Mouse (Mus musculus) embryonic fibroblast, embryonic 13.5 days (primary cell): ENCODE results near the gene Tns4. TPM values are rescaled to one million over a fixed set of nuclear protein-coding genes. Genes with fewer than 3 reads are reported as not detected.
A peak's percentile ranks its signal among the peaks of the same experiment; 100 is the strongest.

Experiments used
- H3K27ac ChIP-seq: 2 replicates; pipeline ENCODE4 v1.5.1; 2012; ENCODE audit warnings: low read length, control low read depth, inconsistent platforms; ENCODE audit not compliant: insufficient read depth
- H3K4me1 ChIP-seq: 2 replicates; pipeline ENCODE4 v1.6.1; 2011; ENCODE audit warnings: low read length; ENCODE audit not compliant: control insufficient read depth, insufficient read depth
- H3K4me3 ChIP-seq: 2 replicates; pipeline ENCODE4 v1.5.1; 2011; ENCODE audit warnings: mild to moderate bottlenecking, control low read depth, low read length; ENCODE audit not compliant: insufficient read depth
- CTCF ChIP-seq: IDR thresholded peaks from 2 replicates; pipeline ENCODE4 v1.5.1; 2011; ENCODE audit warnings: mild to moderate bottlenecking, control low read depth, low read length, moderate library complexity, borderline replicate concordance; ENCODE audit not compliant: insufficient read depth
- POLR2A ChIP-seq: IDR thresholded peaks from 2 replicates; pipeline ENCODE4 v1.6.1; 2011; ENCODE audit warnings: low read depth, mild to moderate bottlenecking, control low read depth, low read length, moderate library complexity
- polyA plus RNA-seq: library from polyadenylated mRNA; stranded (reverse); fragments of >200 nt; gene quantifications from 2 replicates; pipeline ENCODE4 v1.2.4, GENCODE M21; 2011; ENCODE audit warnings: low read depth; ENCODE audit not compliant: missing spikeins, insufficient read length

The Tns4 gene
- polyA plus RNA-seq, 1 experiment, result not detected

DNA sequence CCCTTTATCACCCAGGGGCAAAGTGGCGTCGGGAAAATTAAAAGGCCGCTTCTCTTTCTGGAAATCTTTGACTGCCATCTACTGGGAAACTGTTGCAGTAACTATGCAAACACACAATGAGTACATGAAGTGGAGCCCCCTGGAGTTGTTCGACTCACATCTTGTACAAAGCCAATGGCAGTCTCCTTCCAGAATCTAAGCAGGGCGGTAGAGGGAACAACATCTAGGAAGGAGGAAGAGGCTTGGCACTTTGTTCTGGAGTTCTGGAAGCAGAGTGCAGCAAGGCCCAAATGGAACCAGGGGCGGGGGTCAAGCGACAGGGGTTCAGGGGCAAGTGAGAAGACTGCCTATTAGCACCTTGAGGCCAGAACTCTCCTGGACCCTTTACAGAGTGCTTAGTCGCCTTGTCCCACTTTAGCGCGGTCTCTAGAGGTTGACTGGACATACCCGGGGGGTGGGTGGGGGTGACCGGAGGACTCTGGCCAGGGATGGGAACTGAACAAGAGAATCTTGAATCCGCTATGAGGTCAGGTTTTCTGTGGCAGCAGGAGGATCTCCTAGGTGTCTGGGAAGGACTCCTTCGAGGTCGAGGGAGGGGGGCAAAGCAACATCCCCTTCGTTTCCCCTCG is 48.6 kb downstream of the Tns4 start:
- TF ChIP-seq CTCF, result no peak
- 0 out of 2 replicates have a peak, but pooled peaks have one; percentile 19 for TF ChIP-seq POLR2A
- Histone ChIP-seq H3K4me1 (no peaks in the 10 kb centered on the region), H3K4me3 (peak overlapping the region; percentile 30), H3K27ac (peak overlapping the region; percentile 4; the same call in 1 of the 2 replicates)

DNA sequence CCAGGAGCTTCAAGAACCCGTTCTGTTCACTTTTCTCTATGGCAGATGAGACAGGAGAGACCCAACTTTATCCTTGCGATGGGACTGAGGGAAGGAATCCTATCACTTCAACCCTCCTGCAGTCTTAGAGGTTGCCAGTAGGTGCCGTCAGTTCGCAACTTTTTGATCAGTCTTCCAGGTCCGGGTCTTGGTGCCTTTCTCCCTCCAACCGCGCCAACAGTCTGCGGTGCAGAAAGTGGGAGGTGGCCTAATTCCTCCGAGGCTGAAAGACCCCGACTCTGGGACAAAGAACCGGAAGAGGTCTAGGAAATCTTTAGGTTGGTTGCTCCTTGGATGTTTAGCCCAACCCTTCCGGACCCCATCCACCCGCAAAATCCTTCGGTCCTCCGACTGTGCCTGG is 49.3 kb downstream of the Tns4 start:
- Histone ChIP-seq H3K4me3 (peak overlapping the region; percentile 5; the same call in 1 of the 2 replicates), H3K27ac (no peak overlapping the region), H3K4me1 (no peaks in the 10 kb centered on the region)
- TF ChIP-seq POLR2A (no peak), CTCF (peak; percentile 62)

DNA sequence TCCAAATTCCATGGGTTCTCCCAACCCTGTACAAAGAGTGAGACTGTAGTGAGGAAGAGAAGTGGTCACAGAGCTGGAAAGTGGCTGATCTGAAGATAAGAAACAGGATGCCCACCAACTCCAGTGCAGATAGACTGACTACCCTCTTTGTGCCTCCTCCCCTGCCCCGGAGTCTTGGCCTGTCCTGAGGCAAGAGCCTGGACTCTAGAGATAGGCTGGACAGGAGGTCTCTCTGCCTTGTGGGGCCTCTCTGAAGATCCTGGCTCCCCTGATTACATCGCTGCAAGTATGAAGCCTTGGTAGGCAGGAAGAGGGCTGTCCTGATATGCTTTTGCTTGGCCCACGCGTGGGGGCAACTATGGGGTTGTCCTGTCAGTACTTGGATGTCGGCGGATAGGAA is 52.9 kb downstream of the Tns4 start:
- no peak for TF ChIP-seq CTCF
- TF ChIP-seq POLR2A, result no peak
- no peak overlapping the region for H3K27ac ChIP-seq
- H3K4me3 ChIP-seq, result no peak overlapping the region
- no peaks in the 10 kb centered on the region for H3K4me1 ChIP-seq

DNA sequence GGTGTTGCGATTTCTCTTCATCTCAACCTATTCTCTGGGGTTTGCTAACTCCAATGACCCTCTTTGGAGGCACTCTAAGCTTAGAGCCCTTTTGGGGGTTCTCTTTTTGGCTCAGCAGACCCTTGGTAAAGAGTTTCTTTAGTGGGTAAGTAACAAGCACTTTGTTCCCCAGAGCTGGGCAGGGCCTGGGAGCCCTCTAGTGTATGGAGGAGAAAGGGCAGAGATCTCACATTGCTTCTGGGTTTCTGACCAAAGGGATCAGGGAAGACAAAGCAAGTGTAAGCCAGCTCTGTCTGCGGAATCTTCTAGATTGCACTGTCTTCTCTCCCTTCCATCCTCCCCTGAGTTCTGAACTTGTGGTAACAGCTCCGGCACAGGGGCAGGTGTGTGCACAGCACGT is 53.8 kb downstream of the Tns4 start:
- TF ChIP-seq POLR2A (no peak), CTCF (0 out of 2 replicates have a peak, but pooled peaks have one; percentile 0)

DNA sequence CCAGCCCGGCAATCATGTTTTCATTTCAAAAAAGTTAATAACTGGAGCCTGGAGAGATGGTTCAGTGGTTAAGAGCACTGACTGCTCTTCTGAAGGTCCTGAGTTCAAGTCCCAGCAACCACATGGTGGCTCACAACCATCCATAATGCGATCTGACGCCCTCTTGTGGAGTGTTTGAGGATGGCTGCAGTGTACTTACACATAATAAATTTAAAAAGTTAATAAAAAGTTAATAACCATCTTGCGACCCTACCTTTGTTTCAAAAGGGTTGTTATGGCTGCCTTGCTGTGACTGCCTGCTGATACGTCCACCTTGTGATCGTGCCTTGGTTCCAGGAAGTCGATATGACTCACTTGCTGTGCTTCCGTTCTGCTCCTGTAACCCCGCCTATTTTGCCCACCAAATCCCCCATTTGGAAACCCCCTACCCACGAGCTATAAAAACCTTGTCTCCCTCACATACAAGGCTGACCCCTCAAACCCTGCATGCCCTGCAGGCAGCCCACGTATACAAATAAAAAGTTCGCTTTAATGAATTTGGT is 62.1 kb downstream of the Tns4 start:
- H3K4me1 ChIP-seq, result peaks cover 7% of the 10 kb centered on the region
- no peak overlapping the region for H3K4me3 ChIP-seq
- no peak for TF ChIP-seq CTCF
- no peak for TF ChIP-seq POLR2A
- no peak overlapping the region for H3K27ac ChIP-seq

More for the DNA sequence above, 53.8 kb downstream of the Tns4 start:
- Histone ChIP-seq H3K4me1 (no peaks in the 10 kb centered on the region), H3K4me3 (no peak overlapping the region), H3K27ac (no peak overlapping the region)

DNA sequence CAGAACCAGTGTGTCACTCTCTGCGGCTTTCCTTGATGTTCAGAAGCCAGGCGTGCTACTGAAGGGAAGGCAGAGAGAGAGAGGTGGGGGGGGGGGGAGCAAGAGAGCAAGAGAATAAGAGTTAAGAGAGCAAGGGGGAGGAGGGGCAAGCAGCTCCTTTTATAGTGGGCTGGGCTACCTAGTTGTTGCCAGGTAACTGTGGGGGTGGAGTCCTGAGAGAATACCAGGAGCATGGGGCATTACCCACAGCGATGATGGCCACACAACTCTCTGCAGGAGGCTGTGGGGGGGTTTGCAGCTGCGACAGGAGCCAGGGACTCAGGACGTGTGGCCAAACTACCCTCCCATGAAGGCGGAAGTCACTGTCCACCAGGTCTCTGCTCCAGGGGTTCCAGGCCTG is 63.2 kb downstream of the Tns4 start:
- Histone ChIP-seq H3K27ac (no peak overlapping the region), H3K4me3 (no peak overlapping the region), H3K4me1 (peaks cover 7% of the 10 kb centered on the region)
- TF ChIP-seq CTCF (no peak), POLR2A (no peak)

DNA sequence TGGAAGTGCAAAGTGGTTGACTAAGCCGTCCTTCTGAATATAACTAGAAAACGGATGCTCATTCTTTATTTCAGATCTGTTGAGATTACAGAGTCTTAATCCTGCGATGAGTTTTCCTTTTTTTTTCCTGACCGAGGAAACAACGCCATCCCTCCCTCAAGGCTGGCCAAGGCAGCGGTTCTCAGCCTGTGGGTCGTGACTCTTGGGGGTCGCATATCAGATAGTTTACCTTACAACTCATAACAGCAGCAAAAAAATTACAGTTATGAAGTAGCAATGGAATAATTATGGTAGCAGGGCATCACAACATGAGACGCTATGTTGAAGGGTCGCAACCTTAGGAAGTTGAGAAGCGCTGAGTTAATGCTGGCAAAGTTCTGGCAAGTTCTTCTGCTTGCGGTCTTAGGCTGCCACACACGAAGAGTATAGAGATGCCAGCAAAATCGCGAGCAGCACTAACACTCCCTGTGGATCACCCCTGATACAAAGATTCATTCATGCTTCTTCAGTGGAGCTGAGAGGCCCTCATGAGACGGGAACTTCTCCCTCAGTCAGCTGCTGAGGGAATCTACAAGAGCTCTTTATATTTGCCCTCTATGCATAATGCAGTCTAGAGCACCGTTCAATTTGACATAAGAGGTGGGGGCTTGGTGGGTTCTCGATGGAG is 64.5 kb downstream of the Tns4 start:
- TF ChIP-seq POLR2A (no peak), CTCF (no peak)
- Histone ChIP-seq H3K27ac (peak overlapping the region; percentile 34; the same call in 1 of the 2 replicates), H3K4me3 (peak overlapping the region; percentile 22), H3K4me1 (peaks cover 7% of the 10 kb centered on the region)

DNA sequence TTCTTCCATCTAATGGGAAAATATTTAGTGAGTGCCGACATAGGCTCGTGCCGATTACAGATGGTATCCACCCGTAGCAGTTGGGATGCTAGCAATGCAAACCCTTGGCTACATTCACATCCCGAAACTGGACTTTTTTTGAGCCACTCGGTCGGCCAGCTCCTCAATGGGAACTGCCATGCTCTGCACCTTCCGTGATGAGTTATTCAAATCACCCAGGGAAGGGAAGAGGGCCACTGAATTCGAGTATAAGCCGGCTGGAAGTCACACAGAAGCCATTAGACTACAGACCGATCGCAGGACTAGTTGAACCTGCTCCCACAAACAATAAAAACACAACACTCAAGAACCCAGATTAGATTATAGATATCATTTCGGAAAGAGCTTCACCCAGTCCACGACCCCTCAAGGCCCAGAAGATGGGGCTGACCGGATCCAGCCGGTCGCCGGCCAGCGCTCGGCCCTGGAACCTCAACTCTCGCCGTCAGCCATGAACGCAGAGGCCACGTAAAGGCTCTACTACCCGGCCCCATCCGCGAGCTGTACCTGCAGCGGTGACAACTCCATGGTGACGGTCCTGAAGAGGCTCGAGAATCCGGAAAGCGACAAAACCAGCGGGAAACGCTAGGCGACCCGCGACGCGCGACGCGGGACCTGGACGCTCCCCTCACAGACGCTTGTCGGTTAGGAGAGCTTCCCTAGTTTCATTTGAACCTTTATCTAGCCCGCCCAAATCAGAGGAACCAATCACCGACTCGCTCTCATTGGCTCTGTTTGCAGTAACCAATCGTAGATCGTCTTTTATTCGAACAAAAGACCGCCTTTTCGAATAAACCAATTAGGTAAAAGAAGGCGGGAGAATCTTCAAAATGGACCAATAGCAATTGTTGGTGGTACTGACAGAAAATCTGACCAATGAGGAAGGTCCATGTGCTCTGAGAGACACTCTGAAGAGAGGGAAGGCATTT is 65.3 kb downstream of the Tns4 start, which contains the start of gene Top2a:
Gene Top2a, minus strand, starts transcription at position 690 of the 968 bp plus-strand sequence.
- TF ChIP-seq CTCF (no peak), POLR2A (peak; percentile 87)
- Histone ChIP-seq H3K4me1 (peaks cover 7% of the 10 kb centered on the region), H3K27ac (peak within 1 kb of the TSS; percentile 34; the same call in 1 of the 2 replicates), H3K4me3 (peak within 1 kb of the TSS; percentile 78)

DNA sequence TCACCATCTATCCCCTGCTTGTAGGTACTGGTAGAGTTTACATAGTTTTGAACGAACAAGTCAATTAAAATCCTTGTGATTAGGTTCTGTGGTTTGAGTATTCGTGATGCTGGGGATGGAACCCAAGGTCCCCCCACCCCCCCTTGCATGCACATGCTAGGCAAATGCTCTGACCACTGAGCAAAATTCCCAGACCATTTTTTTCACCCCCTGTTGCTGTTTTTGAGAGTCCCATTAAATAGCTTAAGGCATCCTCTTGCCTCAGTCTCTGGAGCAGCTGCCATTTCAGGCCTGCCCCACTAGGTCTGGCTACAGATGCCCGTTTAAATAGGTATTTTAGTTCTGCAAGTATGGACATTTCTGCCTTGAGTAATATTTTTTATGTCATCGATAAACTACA is 66.0 kb downstream of the Tns4 start:
- H3K27ac ChIP-seq, result no peak overlapping the region
- TF ChIP-seq CTCF, result no peak
- TF ChIP-seq POLR2A, result no peak

More for the DNA sequence above, 66.0 kb downstream of the Tns4 start:
- Histone ChIP-seq H3K4me3 (peak overlapping the region; percentile 78), H3K4me1 (peaks cover 7% of the 10 kb centered on the region)
